Mouse (Mus musculus) neural tube, embryonic 14.5 days (tissue): ENCODE results near the gene Cpvl. TPM values are rescaled to one million over a fixed set of nuclear protein-coding genes. Genes with fewer than 3 reads are reported as not detected.

Experiments used
- ATAC-seq: fragments of 200-750 bp; cut with Nextera tagmentation; 2 replicates; pipeline ENCODE4 v1.8.0; 2017; ENCODE audit warnings: low read depth, mild to moderate bottlenecking, moderate TSS enrichment, moderate library complexity
- H3K27ac ChIP-seq: fragments of 300-500 bp; sonication (generic); 2 replicates; pipeline ENCODE4 v1.5.1; 2014; ENCODE audit warnings: low read depth, mild to moderate bottlenecking, control low read depth, low read length, moderate library complexity, mixed read lengths
- H3K27me3 ChIP-seq: fragments of 300-500 bp; sonication (generic); 2 replicates; pipeline ENCODE4 v1.6.1; 2014; ENCODE audit warnings: low read length; ENCODE audit not compliant: control insufficient read depth, insufficient read depth
- H3K36me3 ChIP-seq: fragments of 300-500 bp; sonication (generic); 2 replicates; pipeline ENCODE4 v1.6.1; 2014; ENCODE audit warnings: low read length, mixed read lengths; ENCODE audit not compliant: control insufficient read depth, insufficient read depth
- H3K4me1 ChIP-seq: fragments of 300-500 bp; sonication (generic); 2 replicates; pipeline ENCODE4 v1.6.1; 2014; ENCODE audit warnings: low read length; ENCODE audit not compliant: control insufficient read depth, insufficient read depth
- H3K4me2 ChIP-seq: fragments of 300-500 bp; sonication (generic); 2 replicates; pipeline ENCODE4 v1.6.1; 2014; ENCODE audit warnings: mild to moderate bottlenecking, low read depth, low read length, control low read depth
- H3K4me3 ChIP-seq: fragments of 300-500 bp; sonication (generic); 2 replicates; pipeline ENCODE4 v1.5.1; 2014; ENCODE audit warnings: low read depth, low read length, control low read depth, mixed read lengths
- H3K9ac ChIP-seq: fragments of 300-500 bp; sonication (generic); replicated peaks from 2 replicates; pipeline ENCODE4 v1.6.1; 2014; ENCODE audit warnings: low read depth, mild to moderate bottlenecking, control low read depth, low read length, mixed read lengths
- H3K9me3 ChIP-seq: fragments of 300-500 bp; sonication (generic); 2 replicates; pipeline ENCODE4 v1.6.1; 2016; ENCODE audit warnings: low read length; ENCODE audit not compliant: control insufficient read depth
- WGBS: fragments of 180-500 bp; shearing (Covaris S2); extraction: QIAGEN DNeasy Blood & Tissue Kit; methylation state at CpG from one replicate; pipeline ENCODE4 v1.1.7; 2014; 5-methylcytosine and 5-hydroxymethylcytosine counted together
- polyA plus RNA-seq: library from polyadenylated mRNA; unstranded; fragments of >200 nt; fragmentation: Nextera tagmentation; extraction: Ambion mirVana; gene quantifications from 2 replicates; pipeline ENCODE4 v1.2.1, GENCODE M21; 2014

Cpvl gene
- polyA plus RNA-seq, 1 experiment from 2014 or later: not detected

DNA sequence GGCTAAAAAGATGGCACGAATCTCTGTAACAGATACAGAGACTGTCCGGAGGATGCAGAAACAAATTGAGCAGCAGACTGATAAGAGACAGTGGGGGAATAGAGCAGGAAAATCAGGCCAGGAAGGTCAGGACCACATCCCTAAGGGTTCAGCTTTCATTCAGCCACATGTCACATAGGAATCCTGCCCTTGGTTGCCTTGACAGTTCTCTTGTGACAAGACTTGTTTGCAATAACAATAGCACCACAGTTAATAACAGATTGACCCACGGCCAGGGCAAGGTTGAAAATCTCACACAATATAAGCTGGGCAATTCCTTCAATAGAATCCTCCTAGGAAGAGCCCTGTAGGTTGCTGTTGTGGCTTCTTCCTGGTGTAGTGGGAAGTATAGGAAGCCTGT lies 68.5 kb downstream of the Cpvl start:
- Histone ChIP-seq H3K36me3 (no peaks in the 10 kb centered on the region), H3K27me3 (no peaks in the 10 kb centered on the region), H3K4me2 (no peak overlapping the region), H3K27ac (no peak overlapping the region), H3K4me3 (no peak overlapping the region), H3K9me3 (no peaks in the 10 kb centered on the region), H3K9ac (no peak overlapping the region), H3K4me1 (no peaks in the 10 kb centered on the region)
- 22% methylated on average over 3 of the region's 3 CpGs for WGBS
- ATAC-seq: no peak

DNA sequence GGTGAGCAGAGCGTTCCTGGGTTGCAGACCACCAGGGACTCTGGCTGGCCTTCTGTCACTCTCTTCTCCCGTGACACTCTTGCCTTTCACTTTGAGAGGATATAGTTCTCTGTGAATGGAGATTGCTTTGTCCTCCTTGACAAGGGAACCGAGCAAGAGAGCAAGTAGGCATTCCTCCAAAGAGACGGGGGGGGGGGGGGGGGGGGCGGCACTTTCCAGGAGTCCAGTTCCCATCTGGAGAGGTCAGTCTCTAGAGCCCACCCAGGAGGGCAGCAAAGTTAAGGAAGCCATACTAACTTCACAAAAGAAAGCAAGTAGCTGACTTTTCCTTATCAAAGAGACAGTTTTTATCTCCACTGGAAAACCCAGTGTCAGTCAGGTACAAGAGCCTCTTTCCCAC lies 69.0 kb downstream of the Cpvl start:
- Histone ChIP-seq H3K27ac (no peak overlapping the region), H3K4me3 (no peak overlapping the region), H3K27me3 (no peaks in the 10 kb centered on the region), H3K9ac (no peak overlapping the region), H3K4me1 (no peaks in the 10 kb centered on the region), H3K9me3 (no peaks in the 10 kb centered on the region), H3K4me2 (no peak overlapping the region), H3K36me3 (no peaks in the 10 kb centered on the region)
- 13% methylated on average over 3 of the region's 5 CpGs for WGBS
- no peak for ATAC-seq

DNA sequence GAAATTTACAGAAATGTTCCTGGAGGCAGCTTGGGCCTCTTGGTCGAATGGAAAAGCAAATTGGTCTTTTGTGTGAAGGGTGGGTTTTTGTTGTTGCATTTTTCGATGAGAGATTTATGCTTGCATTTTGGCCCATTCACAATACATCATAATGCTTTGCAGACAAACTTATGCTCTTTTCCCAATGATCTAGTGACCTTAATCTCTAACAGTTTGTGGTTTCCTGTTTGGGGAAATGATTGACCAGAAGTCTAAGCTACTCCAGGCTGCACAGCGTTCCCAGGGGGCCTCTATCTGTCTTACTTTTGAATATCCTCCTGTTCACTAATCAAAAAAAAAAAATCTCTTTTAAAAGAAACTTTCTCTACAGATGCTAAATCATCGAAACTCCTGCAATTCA lies 71.6 kb downstream of the Cpvl start:
- WGBS: 68% methylated on average over 4 of the region's 4 CpGs
- no peak for ATAC-seq

DNA sequence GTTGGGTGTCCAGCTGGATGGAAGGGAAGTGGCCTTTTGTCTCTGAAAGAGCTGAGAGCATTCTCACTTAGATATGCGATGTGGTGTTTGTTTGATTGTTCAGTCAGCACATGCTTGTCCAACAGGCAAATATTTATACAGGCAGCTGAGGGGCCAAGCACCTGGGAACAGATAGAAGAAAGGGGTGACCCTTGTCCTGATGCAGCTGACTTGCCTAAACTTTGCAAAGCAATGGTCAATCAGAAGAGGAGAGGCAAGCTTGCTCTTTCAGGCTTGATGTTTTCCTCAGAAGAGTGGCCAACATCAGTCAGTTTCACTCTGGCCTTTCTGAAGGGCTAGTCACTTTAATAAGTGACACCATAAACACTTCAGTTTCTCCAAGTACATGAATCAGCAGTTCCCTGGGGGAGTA lies 72.4 kb downstream of the Cpvl start:
- Histone ChIP-seq H3K4me3 (no peak overlapping the region), H3K36me3 (no peaks in the 10 kb centered on the region), H3K4me1 (no peaks in the 10 kb centered on the region), H3K4me2 (no peak overlapping the region), H3K9me3 (no peaks in the 10 kb centered on the region), H3K27ac (no peak overlapping the region), H3K27me3 (no peaks in the 10 kb centered on the region), H3K9ac (no peak overlapping the region)
- 64% methylated on average over 1 of the region's 1 CpGs for WGBS
- no peak for ATAC-seq

More for the DNA sequence above, 71.6 kb downstream of the Cpvl start:
- Histone ChIP-seq H3K4me2 (no peak overlapping the region), H3K9me3 (no peaks in the 10 kb centered on the region), H3K4me3 (no peak overlapping the region), H3K9ac (no peak overlapping the region), H3K27me3 (no peaks in the 10 kb centered on the region), H3K4me1 (no peaks in the 10 kb centered on the region), H3K27ac (no peak overlapping the region), H3K36me3 (no peaks in the 10 kb centered on the region)

DNA sequence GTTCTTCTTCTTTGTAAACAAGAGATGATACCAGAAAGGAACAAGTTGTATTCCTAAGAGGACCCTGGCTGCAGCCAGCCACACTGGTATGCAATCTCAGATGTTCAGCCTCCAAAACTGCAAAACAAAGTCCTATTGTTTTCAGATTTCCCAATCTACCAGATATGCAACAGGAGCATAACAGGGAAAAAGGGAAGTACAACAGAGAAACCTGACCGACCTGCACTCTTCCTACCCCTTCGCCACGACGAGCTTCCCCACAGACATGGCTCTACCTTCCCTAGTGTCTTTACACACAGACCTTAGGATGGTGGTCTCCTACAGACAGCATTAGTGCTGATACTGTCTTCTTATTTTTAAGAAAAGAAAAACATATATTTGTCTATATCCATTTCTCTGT lies 72.9 kb downstream of the Cpvl start:
- Histone ChIP-seq H3K4me1 (no peaks in the 10 kb centered on the region), H3K27ac (no peak overlapping the region), H3K4me3 (no peak overlapping the region), H3K36me3 (no peaks in the 10 kb centered on the region), H3K27me3 (no peaks in the 10 kb centered on the region), H3K9me3 (no peaks in the 10 kb centered on the region), H3K4me2 (no peak overlapping the region), H3K9ac (no peak overlapping the region)
- no peak for ATAC-seq
- WGBS: 96% methylated on average over 4 of the region's 4 CpGs

DNA sequence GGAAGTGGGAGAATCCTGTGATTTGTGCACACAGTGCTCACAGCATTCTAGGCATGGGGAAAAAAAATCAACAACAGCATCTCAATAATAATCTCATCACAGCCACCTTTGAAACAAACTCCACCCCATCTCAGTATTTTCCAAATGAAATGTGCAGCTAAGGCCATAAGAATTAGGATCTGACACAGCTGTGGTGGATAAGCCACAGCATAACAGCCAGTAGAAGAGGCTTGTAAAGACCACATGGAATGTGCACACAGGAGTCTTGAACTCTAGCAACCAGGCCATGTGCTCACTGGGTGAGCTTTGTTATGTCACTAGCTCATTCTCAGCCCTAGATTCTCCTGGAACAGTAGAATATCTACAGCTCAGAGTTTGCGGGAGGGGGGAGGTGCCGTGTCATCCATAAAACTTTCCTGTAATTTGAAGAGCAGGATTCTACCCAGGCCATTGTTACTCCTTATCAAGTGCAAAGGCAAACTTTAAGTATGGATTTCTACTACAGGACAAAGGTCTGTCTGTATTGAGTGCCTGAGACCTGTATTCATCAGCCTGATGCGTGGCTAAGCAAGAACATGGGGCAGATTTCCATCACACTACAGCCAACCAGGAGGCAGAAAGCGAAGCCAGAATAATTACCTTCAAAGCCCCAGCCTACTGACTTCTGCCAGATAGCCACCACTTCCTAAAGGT lies 73.6 kb downstream of the Cpvl start:
- no peaks in the 10 kb centered on the region for H3K9me3 ChIP-seq
- no peak overlapping the region for H3K4me2 ChIP-seq
- H3K36me3 ChIP-seq: no peaks in the 10 kb centered on the region
- H3K9ac ChIP-seq: no peak overlapping the region
- H3K4me1 ChIP-seq: no peaks in the 10 kb centered on the region
- H3K27me3 ChIP-seq: no peaks in the 10 kb centered on the region
- no peak for ATAC-seq
- WGBS: 89% methylated on average over 4 of the region's 4 CpGs
- H3K27ac ChIP-seq: no peak overlapping the region
- no peak overlapping the region for H3K4me3 ChIP-seq

DNA sequence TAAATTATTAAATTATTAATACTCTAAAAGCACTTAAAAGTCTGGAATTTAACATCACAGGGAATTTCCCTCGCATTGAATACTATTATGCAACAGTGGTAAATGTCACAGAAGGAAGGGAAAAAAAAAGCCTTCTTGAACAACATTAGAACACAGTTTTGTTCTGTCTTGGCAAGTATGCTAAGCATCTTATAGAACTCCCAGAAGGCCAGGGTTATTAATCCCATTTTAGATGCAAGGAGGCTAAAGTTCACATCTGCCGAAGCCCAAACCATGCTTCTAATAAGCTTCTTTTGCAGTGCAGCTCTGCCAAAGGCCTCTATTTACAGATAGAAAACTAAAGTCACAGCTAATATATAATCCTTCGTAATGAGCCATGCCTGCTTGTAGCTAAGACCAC lies 74.3 kb downstream of the Cpvl start:
- Histone ChIP-seq H3K9me3 (no peaks in the 10 kb centered on the region), H3K36me3 (no peaks in the 10 kb centered on the region), H3K27me3 (no peaks in the 10 kb centered on the region), H3K4me1 (no peaks in the 10 kb centered on the region), H3K9ac (no peak overlapping the region), H3K4me2 (no peak overlapping the region), H3K27ac (no peak overlapping the region), H3K4me3 (no peak overlapping the region)
- ATAC-seq: no peak
- 72% methylated on average over 3 of the region's 3 CpGs for WGBS

DNA sequence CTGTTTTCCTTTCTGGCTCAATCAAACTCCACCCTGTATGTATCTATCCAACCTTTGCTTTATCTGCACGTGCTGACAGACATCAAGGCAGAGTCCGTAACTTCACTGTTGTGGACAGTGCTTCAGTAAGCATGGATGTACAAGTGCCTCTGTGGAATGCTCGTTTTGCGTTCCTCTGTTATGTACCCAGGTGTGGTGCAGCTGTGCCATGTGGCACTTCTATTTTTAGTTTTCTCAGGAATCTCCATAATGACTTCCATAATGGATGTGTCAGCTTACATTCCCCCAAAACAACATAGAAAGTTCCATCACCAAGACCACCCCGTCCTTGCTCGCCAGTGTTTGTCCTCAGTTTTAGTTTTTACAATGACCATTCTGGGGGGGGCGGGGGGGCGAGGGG lies 76.7 kb downstream of the Cpvl start:
- Histone ChIP-seq H3K4me3 (no peak overlapping the region), H3K9me3 (no peaks in the 10 kb centered on the region), H3K9ac (no peak overlapping the region), H3K27ac (no peak overlapping the region), H3K27me3 (no peaks in the 10 kb centered on the region), H3K36me3 (no peaks in the 10 kb centered on the region), H3K4me2 (no peak overlapping the region), H3K4me1 (no peaks in the 10 kb centered on the region)
- no peak for ATAC-seq
- WGBS: 76% methylated on average over 8 of the region's 8 CpGs

DNA sequence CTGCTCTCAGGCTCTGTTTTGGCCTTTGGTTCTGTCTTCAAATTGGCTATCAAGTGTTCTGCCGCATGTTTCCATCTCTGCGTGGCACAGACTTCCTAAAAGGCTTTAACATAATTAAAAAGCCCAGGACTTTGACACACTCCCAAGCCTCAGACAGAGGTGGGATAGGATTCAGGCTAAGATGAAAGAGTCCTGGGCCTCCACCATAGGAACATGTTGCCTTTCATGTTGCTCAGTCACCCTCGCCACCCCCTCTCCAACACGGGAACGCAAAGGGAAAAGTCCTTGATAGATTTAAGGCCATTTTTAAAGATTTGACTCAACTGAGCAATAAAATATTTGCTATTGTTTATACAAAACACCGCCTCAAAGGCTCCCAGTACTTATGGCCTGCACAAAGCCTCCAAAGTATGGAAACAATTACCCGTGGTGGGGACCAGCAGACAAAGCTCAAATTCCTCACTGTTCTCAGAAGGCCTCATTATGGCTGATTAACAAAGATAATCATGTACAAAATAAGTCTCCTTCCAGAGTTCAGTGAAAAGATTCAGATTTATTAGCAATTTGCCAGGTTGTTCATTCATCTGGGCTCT lies 80.5 kb downstream of the Cpvl start:
- Histone ChIP-seq H3K4me3 (no peak overlapping the region), H3K9me3 (no peaks in the 10 kb centered on the region), H3K4me2 (no peak overlapping the region), H3K36me3 (no peaks in the 10 kb centered on the region), H3K27ac (no peak overlapping the region), H3K4me1 (no peaks in the 10 kb centered on the region), H3K27me3 (no peaks in the 10 kb centered on the region), H3K9ac (no peak overlapping the region)
- WGBS: 37% methylated on average over 7 of the region's 7 CpGs
- no peak for ATAC-seq
